Mouse (Mus musculus) midbrain, postnatal 0 days (tissue): ENCODE data around the gene Ddx47. TPM values are rescaled to one million over a fixed set of nuclear protein-coding genes. Genes with fewer than 3 reads are reported as not detected.

Experiments
- ATAC-seq: fragments of 200-750 bp; cut with Nextera tagmentation; 2 replicates; pipeline ENCODE4 v1.8.0; 2017; ENCODE audit warnings: moderate number of reproducible peaks, mild to moderate bottlenecking, moderate TSS enrichment, moderate library complexity; ENCODE audit not compliant: low FRiP score
- DNase-seq: peaks from one replicate; pipeline ENCODE4 v3.0.0-alpha.2; 2015; ENCODE audit warnings: low spot score
- H3K27ac ChIP-seq: fragments of 300-500 bp; sonication (generic); 2 replicates; pipeline ENCODE4 v1.5.1; 2014; ENCODE audit warnings: low read depth, mild to moderate bottlenecking, low read length, mixed read lengths
- H3K27me3 ChIP-seq: fragments of 300-500 bp; sonication (generic); 2 replicates; pipeline ENCODE4 v1.6.1; 2014; ENCODE audit warnings: low read length, control low read depth, mixed read lengths; ENCODE audit not compliant: insufficient read depth
- H3K36me3 ChIP-seq: fragments of 300-500 bp; sonication (generic); 2 replicates; pipeline ENCODE4 v1.6.1; 2014; ENCODE audit warnings: low read length, control low read depth, mixed read lengths; ENCODE audit not compliant: insufficient read depth
- H3K4me1 ChIP-seq: fragments of 300-500 bp; sonication (generic); 2 replicates; pipeline ENCODE4 v1.6.1; 2014; ENCODE audit warnings: mild to moderate bottlenecking, control low read depth, antibody characterized with exemption, low read length, mixed read lengths; ENCODE audit not compliant: insufficient read depth
- H3K4me2 ChIP-seq: fragments of 300-500 bp; sonication (generic); 2 replicates; pipeline ENCODE4 v1.6.1; 2014; ENCODE audit warnings: low read depth, mild to moderate bottlenecking, low read length, mixed read lengths; ENCODE audit not compliant: poor library complexity, severe bottlenecking
- H3K4me3 ChIP-seq: fragments of 300-500 bp; sonication (generic); 2 replicates; pipeline ENCODE4 v1.5.1; 2014; ENCODE audit warnings: low read depth, mild to moderate bottlenecking, low read length, moderate library complexity
- H3K9ac ChIP-seq: fragments of 300-500 bp; sonication (generic); replicated peaks from 2 replicates; pipeline ENCODE4 v1.6.1; 2014; ENCODE audit warnings: mild to moderate bottlenecking, low read length, moderate library complexity, mixed read lengths; ENCODE audit not compliant: poor library complexity, severe bottlenecking
- H3K9me3 ChIP-seq: fragments of 300-500 bp; sonication (generic); 2 replicates; pipeline ENCODE4 v1.6.1; 2016; ENCODE audit warnings: low read length, control low read depth
- CTCF ChIP-seq: IDR thresholded peaks from 2 replicates; pipeline ENCODE4 v1.5.1; 2016; ENCODE audit warnings: antibody characterized with exemption, mild to moderate bottlenecking
- WGBS: fragments of 180-500 bp; shearing (Covaris S2); extraction: QIAGEN DNeasy Blood & Tissue Kit; methylation state at CpG from one replicate; pipeline ENCODE4 v1.1.7; 2014; 5-methylcytosine and 5-hydroxymethylcytosine counted together
- polyA plus RNA-seq: library from polyadenylated mRNA; unstranded; fragments of >200 nt; fragmentation: Nextera tagmentation; extraction: Ambion mirVana; gene quantifications from 2 replicates; pipeline ENCODE4 v1.2.1, GENCODE M21; 2015
- total RNA-seq: library from RNA; depleted of rRNA; stranded (reverse); fragments of >200 nt; gene quantifications from 2 replicates; pipeline ENCODE4 v1.2.3, GENCODE M21; 2014

Ddx47 gene
- total and polyA plus RNA-seq, 2 experiments from 2014 or later, result 27.5 to 58.1 TPM

GRCm38 (mm10) chr6:135048509-135048908, 37.1 kb downstream of the Ddx47 start:
- H3K27me3 ChIP-seq, result no peaks in the 10 kb centered on the region
- no peak for TF ChIP-seq CTCF
- H3K36me3 ChIP-seq, result no peaks in the 10 kb centered on the region
- H3K4me2 ChIP-seq, result no peak overlapping the region
- 85% methylated on average over 6 of the region's 6 CpGs for WGBS
- no peaks in the 10 kb centered on the region for H3K9me3 ChIP-seq
- H3K4me3 ChIP-seq, result no peak overlapping the region
- H3K27ac ChIP-seq, result no peak overlapping the region
- DNase-seq, result no peak
- H3K9ac ChIP-seq, result no peak overlapping the region
- no peaks in the 10 kb centered on the region for H3K4me1 ChIP-seq
- no peak for ATAC-seq

DNA sequence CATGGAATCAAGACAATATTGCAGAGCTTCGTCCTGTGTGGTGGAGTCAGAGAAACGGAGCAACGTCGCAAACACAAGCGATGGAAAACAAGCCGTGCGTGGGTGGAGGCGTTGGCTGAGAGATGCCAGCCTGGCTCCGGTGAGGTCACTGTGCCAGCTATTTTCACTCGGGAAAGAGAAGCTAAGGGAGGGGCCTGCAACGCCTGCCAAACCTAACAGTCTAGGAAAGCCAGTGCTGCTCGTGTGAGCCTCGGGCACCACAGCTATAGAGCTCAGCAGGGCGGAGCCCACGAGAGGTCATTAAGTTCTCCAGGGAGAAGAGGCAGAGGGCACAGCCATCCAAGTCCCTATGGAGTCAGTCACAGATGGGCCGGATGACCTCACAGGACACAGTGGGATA, 37.5 kb downstream of the Ddx47 start:
- Histone ChIP-seq H3K9ac (no peak overlapping the region), H3K36me3 (no peaks in the 10 kb centered on the region), H3K4me2 (no peak overlapping the region), H3K27me3 (no peaks in the 10 kb centered on the region), H3K4me1 (no peaks in the 10 kb centered on the region), H3K27ac (no peak overlapping the region), H3K4me3 (no peak overlapping the region), H3K9me3 (no peaks in the 10 kb centered on the region)
- no peak for TF ChIP-seq CTCF
- WGBS, result 84% methylated on average over 16 of the region's 16 CpGs
- DNase-seq (no peak), ATAC-seq (no peak)

DNA sequence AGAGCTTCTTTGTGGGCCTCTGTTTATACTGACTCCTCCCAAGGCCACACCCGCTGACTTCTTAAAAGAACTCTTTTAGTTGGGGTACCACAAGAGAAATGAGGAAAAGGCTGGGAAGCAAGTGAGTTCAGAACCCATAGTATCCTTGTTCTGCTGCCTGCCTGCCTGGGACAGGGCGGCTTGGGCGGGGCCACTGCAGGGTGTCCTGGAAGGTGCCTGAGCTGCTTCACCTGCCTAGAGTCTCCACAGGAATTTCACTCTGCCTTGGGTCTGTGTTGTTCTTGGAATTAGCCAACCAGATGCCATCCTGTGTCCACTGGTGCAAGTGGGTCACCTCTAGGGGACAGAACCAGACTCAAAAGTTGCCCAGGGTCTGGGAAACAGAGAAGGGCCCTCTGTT, 42.4 kb downstream of the Ddx47 start:
- Histone ChIP-seq H3K4me3 (no peak overlapping the region), H3K36me3 (no peaks in the 10 kb centered on the region), H3K4me2 (no peak overlapping the region), H3K9me3 (no peaks in the 10 kb centered on the region), H3K27me3 (no peaks in the 10 kb centered on the region), H3K9ac (no peak overlapping the region), H3K4me1 (no peaks in the 10 kb centered on the region), H3K27ac (no peak overlapping the region)
- WGBS, result 79% methylated on average over 3 of the region's 3 CpGs
- TF ChIP-seq CTCF, result no peak
- no peak for ATAC-seq
- DNase-seq, result no peak

GRCm38 (mm10) chr6:135055882-135056281, 44.5 kb downstream of the Ddx47 start:
- no peak overlapping the region for H3K27ac ChIP-seq
- WGBS, result 70% methylated on average over 4 of the region's 4 CpGs
- H3K4me3 ChIP-seq, result no peak overlapping the region
- no peaks in the 10 kb centered on the region for H3K9me3 ChIP-seq
- TF ChIP-seq CTCF, result no peak
- H3K36me3 ChIP-seq, result no peaks in the 10 kb centered on the region
- no peak for DNase-seq
- ATAC-seq, result no peak
- H3K27me3 ChIP-seq, result no peaks in the 10 kb centered on the region
- no peaks in the 10 kb centered on the region for H3K4me1 ChIP-seq
- H3K9ac ChIP-seq, result no peak overlapping the region
- no peak overlapping the region for H3K4me2 ChIP-seq

- H3K4me3 ChIP-seq, result no peak overlapping the region
- no peak for ATAC-seq
- no peak for DNase-seq
- peaks cover 4% of the 10 kb centered on the region for H3K27me3 ChIP-seq
- 93% methylated on average over 4 of the region's 4 CpGs for WGBS
- H3K4me1 ChIP-seq, result peaks cover 3% of the 10 kb centered on the region; the same call in 1 of the 2 replicates
- no peak overlapping the region for H3K4me2 ChIP-seq
- no peak for TF ChIP-seq CTCF
- H3K36me3 ChIP-seq, result no peaks in the 10 kb centered on the region
- no peak overlapping the region for H3K27ac ChIP-seq
- no peak overlapping the region for H3K9ac ChIP-seq
- no peaks in the 10 kb centered on the region for H3K9me3 ChIP-seq
These were observed 49.3 kb downstream of the Ddx47 start for GRCm38 (mm10) chr6:135060728-135061127.

DNA sequence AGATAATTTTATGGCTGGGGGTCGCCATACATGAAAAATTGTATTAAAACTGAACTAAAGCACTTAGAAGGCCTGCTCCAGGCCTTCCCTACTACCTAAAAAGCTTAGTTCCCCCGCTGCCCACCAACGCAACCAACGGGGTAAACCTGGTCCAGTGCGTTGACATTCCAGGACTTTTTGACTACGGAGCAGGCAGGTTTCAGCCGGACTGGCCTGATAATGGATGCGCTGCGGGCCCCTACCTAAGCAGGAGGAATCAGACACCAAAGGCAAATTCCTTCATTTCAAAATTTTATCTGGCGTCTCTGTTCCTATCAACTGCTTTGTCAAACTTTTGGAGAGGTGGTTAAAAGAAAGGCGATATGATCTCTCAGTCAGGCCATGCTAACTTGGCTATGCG, 53.2 kb downstream of the Ddx47 start:
- no peak for ATAC-seq
- Histone ChIP-seq H3K4me1 (peaks cover 3% of the 10 kb centered on the region; the same call in 1 of the 2 replicates), H3K36me3 (no peaks in the 10 kb centered on the region), H3K27ac (no peak overlapping the region), H3K9ac (no peak overlapping the region), H3K27me3 (peaks cover 11% of the 10 kb centered on the region), H3K4me2 (no peak overlapping the region), H3K9me3 (no peaks in the 10 kb centered on the region), H3K4me3 (no peak overlapping the region)
- DNase-seq, result no peak
- no peak for TF ChIP-seq CTCF
- 70% methylated on average over 12 of the region's 12 CpGs for WGBS
